Mouse (Mus musculus) heart, postnatal 36 days (tissue): ENCODE data around the gene Cfap20. TPM values are rescaled to one million over a fixed set of nuclear protein-coding genes. Genes with fewer than 3 reads are reported as not detected.
A peak's percentile ranks its signal among the peaks of the same experiment; 100 is the strongest.

Experiments
- DNase-seq, 2 experiments: peaks; one replicate each; pipeline ENCODE4 v3.0.0; 2021 to 2022
- intact Hi-C: fragments of 180-260 bp; cut with DNase I; formaldehyde crosslinking; loops from one replicate; pipeline ENCODE4 v1.15.1; 2025
- total RNA-seq, 2 experiments: library from RNA; stranded (reverse); gene quantifications; 2 replicates each; pipeline ENCODE4 v1.2.3; 2021

Cfap20 gene
- total RNA-seq, 2 experiments from 2014 or later: 24.2 to 25.9 TPM

- intact Hi-C loops: no loop called here
- DNase-seq: no peak
Observed at GRCm38 (mm10) chr8:95377101-95377500, 57.6 kb downstream of the Cfap20 start.

GRCm38 (mm10) chr8:95376309-95376999, 58.2 kb downstream of the Cfap20 start:
- intact Hi-C loops: no loop called here

GRCm38 (mm10) chr8:95375374-95375930, 59.2 kb downstream of the Cfap20 start:
- no peak for DNase-seq
- intact Hi-C loops: no loop called here

More at GRCm38 (mm10) chr8:95376309-95376999, 58.2 kb downstream of the Cfap20 start:
- no peak for DNase-seq

- intact Hi-C loops: no loop called here
- DNase-seq: no peak
Observed at GRCm38 (mm10) chr8:95374429-95374828, 60.2 kb downstream of the Cfap20 start.

GRCm38 (mm10) chr8:95373389-95374002, 61.2 kb downstream of the Cfap20 start:
- peak; percentile 41 to 61 for DNase-seq
- intact Hi-C loops: loop anchor here (1.0 kb wide), 1 partner anchor 21 kb away; the partner anchor contains the start of gene Mmp15

Other genes with a start within 250 kb of the Cfap20 start
- 10 to 100 TPM; 65.4 to 71.2 TPM for gene Kifc3, start 232.1 kb downstream of the Cfap20 start, total RNA-seq
- gene Cngb1, start 128.3 kb downstream of the Cfap20 start, total RNA-seq: under 1 TPM; 0.64 to 0.98 TPM
- gene Tepp, start 124.3 kb downstream of the Cfap20 start, total RNA-seq: not detected
- 1 to 10 TPM; 8.1 to 8.7 TPM for gene Zfp319, start 102.9 kb downstream of the Cfap20 start, total RNA-seq
- 10 to 100 TPM; 13.6 to 18.9 TPM for gene Usb1, start 102.6 kb downstream of the Cfap20 start, total RNA-seq
- 10 to 100 TPM; 58.7 to 67.8 TPM for gene Mmp15, start 82.6 kb downstream of the Cfap20 start, total RNA-seq
- 10 to 100 TPM; 32.9 to 36.3 TPM for gene Csnk2a2, start 55.2 kb upstream of the Cfap20 start, total RNA-seq
- not detected for gene Ccdc113, start 99.2 kb upstream of the Cfap20 start, total RNA-seq
- not detected for gene Prss54, start 141.5 kb upstream of the Cfap20 start, total RNA-seq
- gene Gins3, start 198.6 kb upstream of the Cfap20 start, total RNA-seq: 1 to 10 TPM in 1 of 2 experiments, under 1 TPM in 1; 0.87 to 1.3 TPM
- 100 to 1,000 TPM; 233 to 242 TPM for gene Ndrg4, start 242.1 kb upstream of the Cfap20 start, total RNA-seq